Mouse (Mus musculus) limb, embryonic 13.5 days (tissue): ENCODE data around the gene Asb18. TPM values are rescaled to one million over a fixed set of nuclear protein-coding genes. Genes with fewer than 3 reads are reported as not detected.

Source experiments
- ATAC-seq: fragments of 200-750 bp; cut with Nextera tagmentation; 2 replicates; pipeline ENCODE4 v1.8.0; 2017; ENCODE audit warnings: low read depth, moderate number of reproducible peaks, moderate TSS enrichment; ENCODE audit not compliant: low FRiP score
- H3K27ac ChIP-seq: fragments of 300-500 bp; sonication (generic); 2 replicates; pipeline ENCODE4 v1.5.1; 2015; ENCODE audit warnings: inconsistent platforms, mild to moderate bottlenecking, moderate library complexity
- H3K27me3 ChIP-seq: fragments of 300-500 bp; sonication (generic); 2 replicates; pipeline ENCODE4 v1.6.1; 2015; ENCODE audit warnings: mild to moderate bottlenecking, inconsistent platforms
- H3K36me3 ChIP-seq: fragments of 300-500 bp; sonication (generic); 2 replicates; pipeline ENCODE4 v1.6.1; 2015; ENCODE audit warnings: inconsistent platforms, mild to moderate bottlenecking, moderate library complexity
- H3K4me1 ChIP-seq: fragments of 300-500 bp; sonication (generic); 2 replicates; pipeline ENCODE4 v1.6.1; 2015; ENCODE audit warnings: inconsistent platforms
- H3K4me2 ChIP-seq: fragments of 300-500 bp; sonication (generic); replicated peaks from 2 replicates; pipeline ENCODE4 v1.6.1; 2015; ENCODE audit warnings: inconsistent platforms, mild to moderate bottlenecking, moderate library complexity
- H3K4me3 ChIP-seq: fragments of 300-500 bp; sonication (generic); 2 replicates; pipeline ENCODE4 v1.5.1; 2015; ENCODE audit warnings: moderate library complexity, mild to moderate bottlenecking, inconsistent platforms
- H3K9ac ChIP-seq: fragments of 300-500 bp; sonication (generic); 2 replicates; pipeline ENCODE4 v1.6.1; 2015; ENCODE audit warnings: mild to moderate bottlenecking, inconsistent platforms
- H3K9me3 ChIP-seq: fragments of 300-500 bp; sonication (generic); 2 replicates; pipeline ENCODE4 v1.6.1; 2016; ENCODE audit warnings: inconsistent platforms
- WGBS: fragments of 180-500 bp; shearing (Covaris S2); methylation state at CpG from one replicate; pipeline ENCODE4 v1.1.7; 2015; 5-methylcytosine and 5-hydroxymethylcytosine counted together
- polyA plus RNA-seq: library from polyadenylated mRNA; unstranded; fragments of >200 nt; fragmentation: Nextera tagmentation; extraction: Ambion mirVana; gene quantifications from 2 replicates; pipeline ENCODE4 v1.2.1, GENCODE M21; 2015

The Asb18 gene
- polyA plus RNA-seq, 1 experiment from 2014 or later = 0.13 TPM

DNA sequence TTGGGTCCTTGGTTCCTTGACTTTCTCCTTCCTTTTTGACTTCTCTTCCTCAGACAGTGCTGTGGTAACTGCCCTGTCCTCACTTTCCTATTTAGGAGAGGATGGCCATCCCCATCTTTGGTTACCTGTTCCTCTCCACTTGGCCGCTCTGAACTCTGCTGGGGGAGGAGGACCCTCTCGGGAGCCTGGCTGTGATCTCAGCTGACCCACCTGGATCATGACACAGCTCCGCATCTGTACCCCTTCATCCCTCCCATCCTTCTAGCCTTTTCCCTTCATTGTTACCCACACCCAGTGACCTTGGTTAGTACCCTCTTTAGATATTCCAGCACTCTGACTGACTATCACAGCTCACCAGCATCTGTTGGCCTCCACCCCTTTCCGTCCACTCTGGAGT lies 44.8 kb downstream of the Asb18 start:
- peaks cover 81% of the 10 kb centered on the region for H3K27me3 ChIP-seq

DNA sequence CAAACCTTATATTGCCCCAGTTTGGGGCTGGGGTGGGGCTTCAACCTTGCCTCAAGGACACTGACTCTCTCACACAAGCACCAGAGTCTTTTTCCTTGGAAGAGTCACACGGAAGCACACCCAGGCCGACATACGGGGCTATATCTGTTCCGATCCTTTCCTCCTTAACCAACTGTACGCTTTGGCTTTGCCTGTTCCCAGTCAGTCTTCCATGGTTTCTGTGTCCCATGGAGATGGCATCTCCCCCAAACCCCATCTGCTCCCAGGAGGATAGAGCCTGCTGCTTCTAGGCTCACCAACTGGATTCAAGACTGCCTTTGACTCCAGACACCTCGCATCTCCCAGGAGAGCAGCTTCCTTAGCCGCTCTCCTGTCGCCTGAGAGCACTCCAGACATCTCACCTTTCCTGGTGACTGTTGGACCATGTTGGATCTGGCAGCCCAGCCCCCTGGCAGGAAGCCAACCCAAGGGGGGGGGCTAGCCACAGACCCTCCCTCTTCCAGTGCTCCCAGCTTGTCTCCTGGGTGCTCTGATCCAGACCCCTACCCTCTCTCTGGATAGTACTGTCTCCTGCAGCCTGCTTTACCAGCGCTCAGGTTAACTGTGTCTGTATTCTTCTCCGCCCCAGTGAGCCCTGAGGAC lies 45.3 kb downstream of the Asb18 start:
- 52% methylated on average over 10 of the region's 10 CpGs for WGBS
- H3K9me3 ChIP-seq = no peaks in the 10 kb centered on the region
- peaks cover 15% of the 10 kb centered on the region for H3K4me1 ChIP-seq
- H3K36me3 ChIP-seq = no peaks in the 10 kb centered on the region
- H3K27me3 ChIP-seq = peaks cover 83% of the 10 kb centered on the region
- H3K27ac ChIP-seq = no peak overlapping the region
- H3K9ac ChIP-seq = no peak overlapping the region
- peak overlapping the region; percentile 67 for H3K4me3 ChIP-seq
- ATAC-seq = no peak
- H3K4me2 ChIP-seq = peak overlapping the region; percentile 97

More for the DNA sequence above, 44.8 kb downstream of the Asb18 start:
- 87% methylated on average over 4 of the region's 4 CpGs for WGBS
- Histone ChIP-seq H3K36me3 (no peaks in the 10 kb centered on the region), H3K4me2 (no peak overlapping the region), H3K4me1 (peaks cover 15% of the 10 kb centered on the region), H3K4me3 (no peak overlapping the region), H3K9ac (no peak overlapping the region), H3K9me3 (no peaks in the 10 kb centered on the region), H3K27ac (no peak overlapping the region)
- no peak for ATAC-seq

DNA sequence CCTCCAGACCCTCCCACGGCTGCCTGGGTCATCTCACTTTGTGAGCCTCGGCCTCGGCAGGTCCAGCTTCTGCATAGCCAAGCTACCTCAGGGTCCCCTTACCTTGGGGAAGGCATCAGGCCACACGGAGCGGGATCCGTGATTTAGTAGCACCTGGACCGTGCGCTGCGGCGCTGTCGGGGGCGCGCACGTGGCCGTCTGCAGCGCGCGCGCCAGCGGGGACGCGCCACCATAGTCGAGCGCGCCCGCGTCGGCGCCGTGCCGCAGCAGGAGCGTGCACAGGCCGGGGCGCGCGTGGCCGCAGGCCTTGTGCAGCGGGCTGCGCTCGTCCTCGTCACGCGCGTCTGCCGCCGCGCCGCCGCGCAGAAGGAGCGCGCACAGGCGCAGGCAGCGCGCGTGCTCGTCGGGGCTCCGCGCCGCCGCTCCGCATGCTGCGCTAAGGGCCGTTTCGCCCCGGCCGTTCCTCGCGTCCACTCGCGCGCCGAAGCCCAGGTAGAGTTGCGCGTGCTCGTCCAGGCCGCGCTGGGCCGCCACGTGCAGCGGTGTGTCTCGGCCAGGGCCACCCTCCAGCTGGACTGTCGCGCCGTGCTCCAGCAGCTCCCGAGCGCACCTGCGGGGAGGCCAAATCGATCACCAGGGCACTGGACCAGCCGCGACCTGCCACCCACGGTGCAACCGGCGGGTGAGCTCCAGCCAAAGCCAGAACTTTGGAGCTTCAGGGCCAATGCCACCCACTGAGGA lies 46.2 kb downstream of the Asb18 start:
- ATAC-seq = peak; percentile 73
- Histone ChIP-seq H3K9me3 (no peaks in the 10 kb centered on the region), H3K4me3 (peak overlapping the region; percentile 67), H3K27me3 (peaks cover 86% of the 10 kb centered on the region), H3K27ac (no peak overlapping the region), H3K4me2 (peak overlapping the region; percentile 97), H3K36me3 (no peaks in the 10 kb centered on the region), H3K9ac (peak overlapping the region; percentile 71), H3K4me1 (peaks cover 15% of the 10 kb centered on the region)
- WGBS = under 1% methylated on average over 70 of the region's 95 CpGs

DNA sequence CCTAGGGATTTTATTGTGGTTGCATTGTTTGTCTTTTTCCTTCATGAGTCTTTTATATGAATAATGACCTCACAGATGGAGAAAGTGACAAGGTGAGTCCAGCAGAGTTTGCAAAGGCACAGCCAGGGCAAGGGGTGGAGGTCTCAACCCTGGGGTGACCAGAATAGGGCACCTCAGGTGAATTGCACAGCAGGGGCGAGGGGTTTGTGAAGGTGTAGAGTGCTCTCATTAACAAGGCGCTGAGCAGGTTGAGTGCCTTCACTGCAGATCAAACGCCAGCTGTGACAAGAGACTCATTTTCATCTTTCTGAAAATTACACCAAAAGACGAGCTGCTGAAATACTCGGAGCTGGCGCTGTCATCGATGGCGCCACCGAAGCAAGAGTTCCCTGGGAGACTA lies 46.9 kb downstream of the Asb18 start:
- H3K9me3 ChIP-seq = no peaks in the 10 kb centered on the region
- H3K27ac ChIP-seq = no peak overlapping the region
- peaks cover 89% of the 10 kb centered on the region for H3K27me3 ChIP-seq
- ATAC-seq = no peak
- H3K4me1 ChIP-seq = peaks cover 19% of the 10 kb centered on the region
- H3K4me2 ChIP-seq = peak overlapping the region; percentile 97
- peak overlapping the region; percentile 67 for H3K4me3 ChIP-seq
- H3K36me3 ChIP-seq = no peaks in the 10 kb centered on the region
- no peak overlapping the region for H3K9ac ChIP-seq
- WGBS = 15% methylated on average over 9 of the region's 9 CpGs

DNA sequence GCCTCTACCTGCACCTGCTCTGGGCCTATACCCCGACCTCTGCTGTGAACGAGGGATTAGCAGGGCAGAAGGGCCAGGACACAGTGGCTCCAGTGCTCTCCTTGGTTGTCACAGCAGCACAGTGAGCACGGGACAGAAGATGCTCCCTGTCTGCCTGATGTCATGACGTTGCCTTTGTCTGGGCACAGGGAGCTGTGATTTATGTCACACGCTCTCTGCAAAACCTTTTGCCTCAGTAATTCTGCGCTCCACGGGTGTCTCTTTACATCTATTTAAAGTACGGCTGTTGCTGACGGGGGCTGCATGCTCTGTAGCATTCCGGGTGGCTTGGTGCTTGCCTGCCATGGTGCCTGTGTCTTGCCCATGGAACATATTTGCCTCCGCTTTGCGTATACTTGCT lies 50.0 kb downstream of the Asb18 start:
- no peaks in the 10 kb centered on the region for H3K9me3 ChIP-seq
- ATAC-seq = no peak
- no peak overlapping the region for H3K27ac ChIP-seq
- peaks cover 80% of the 10 kb centered on the region for H3K27me3 ChIP-seq
- H3K4me3 ChIP-seq = no peak overlapping the region
- WGBS = 66% methylated on average over 12 of the region's 12 CpGs
- peaks cover 26% of the 10 kb centered on the region for H3K4me1 ChIP-seq
- no peaks in the 10 kb centered on the region for H3K36me3 ChIP-seq
- H3K9ac ChIP-seq = no peak overlapping the region
- no peak overlapping the region for H3K4me2 ChIP-seq

DNA sequence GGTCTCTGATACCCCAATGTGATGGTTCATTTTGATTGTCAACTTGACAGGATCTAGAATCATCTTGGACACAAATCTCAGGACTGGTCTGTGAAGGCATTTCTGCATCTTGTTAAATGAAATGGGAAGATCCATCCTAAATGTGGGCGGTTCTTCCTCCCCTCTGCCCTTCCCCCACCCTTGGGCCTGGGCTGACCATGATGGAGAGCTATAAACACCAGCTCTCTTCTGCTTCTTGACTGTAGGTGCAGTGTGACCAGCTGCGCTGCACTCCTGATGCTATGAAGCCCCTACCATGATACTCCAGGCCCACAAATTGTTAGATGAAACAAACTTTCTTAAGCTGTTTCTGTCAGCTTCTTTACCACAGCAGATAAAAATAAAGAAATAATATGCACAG lies 51.2 kb downstream of the Asb18 start:
- Histone ChIP-seq H3K9ac (no peak overlapping the region), H3K36me3 (no peaks in the 10 kb centered on the region), H3K4me1 (peaks cover 16% of the 10 kb centered on the region), H3K4me2 (no peak overlapping the region), H3K27ac (no peak overlapping the region), H3K9me3 (no peaks in the 10 kb centered on the region), H3K27me3 (peaks cover 75% of the 10 kb centered on the region), H3K4me3 (no peak overlapping the region)
- no peak for ATAC-seq
- WGBS = 90% methylated on average over 2 of the region's 2 CpGs

DNA sequence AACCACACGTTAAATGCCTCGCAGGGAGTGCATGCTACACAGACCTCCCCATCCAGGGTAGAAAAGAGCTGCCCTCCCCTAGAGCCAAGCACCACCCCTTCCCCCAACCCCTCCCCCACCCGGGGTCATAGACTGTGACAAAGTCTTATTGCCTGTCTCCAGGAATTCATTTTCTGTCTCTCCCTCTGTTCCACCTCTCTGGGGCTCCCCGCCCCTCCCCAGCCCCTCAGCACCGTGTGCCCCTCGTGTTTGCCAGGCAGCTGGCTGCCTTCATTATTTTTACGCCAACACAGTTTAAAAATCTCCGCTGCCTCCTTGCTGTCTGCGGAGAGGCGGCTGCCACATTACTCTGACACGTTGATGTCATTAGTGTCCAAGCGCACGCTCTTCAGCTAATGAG lies 52.4 kb downstream of the Asb18 start:
- no peak for ATAC-seq
- no peak overlapping the region for H3K9ac ChIP-seq
- H3K36me3 ChIP-seq = no peaks in the 10 kb centered on the region
- no peak overlapping the region for H3K4me3 ChIP-seq
- H3K9me3 ChIP-seq = no peaks in the 10 kb centered on the region
- peaks cover 63% of the 10 kb centered on the region for H3K27me3 ChIP-seq
- peak overlapping the region; percentile 35 for H3K4me2 ChIP-seq
- WGBS = 9% methylated on average over 13 of the region's 13 CpGs
- H3K27ac ChIP-seq = no peak overlapping the region
- H3K4me1 ChIP-seq = peaks cover 11% of the 10 kb centered on the region; the same call in 1 of the 2 replicates

DNA sequence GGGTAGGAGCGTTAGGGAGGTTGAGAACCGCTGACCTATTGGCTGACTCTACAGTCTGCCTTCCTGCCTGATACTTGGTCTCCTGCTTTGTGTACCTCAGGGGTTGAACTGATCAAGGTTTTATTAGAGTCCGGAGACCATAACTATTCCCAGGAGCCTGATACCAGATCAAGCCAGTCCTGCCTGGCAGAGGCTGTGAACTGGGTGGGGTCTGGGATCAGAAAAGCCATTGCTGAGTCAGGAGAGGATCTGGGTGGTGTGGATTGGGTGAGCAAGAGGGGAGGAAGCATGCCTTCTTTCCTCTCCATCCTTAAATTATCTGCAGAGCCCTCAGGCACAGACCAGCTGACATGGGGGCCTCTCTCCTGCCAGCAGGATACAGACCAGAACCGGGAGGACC lies 55.1 kb downstream of the Asb18 start:
- H3K27me3 ChIP-seq = peaks cover 40% of the 10 kb centered on the region
- H3K4me1 ChIP-seq = peaks cover 11% of the 10 kb centered on the region; the same call in 1 of the 2 replicates
- ATAC-seq = no peak
- H3K27ac ChIP-seq = no peak overlapping the region
- no peak overlapping the region for H3K9ac ChIP-seq
- no peak overlapping the region for H3K4me3 ChIP-seq
- H3K9me3 ChIP-seq = no peaks in the 10 kb centered on the region
- H3K4me2 ChIP-seq = no peak overlapping the region
- H3K36me3 ChIP-seq = no peaks in the 10 kb centered on the region
- 70% methylated on average over 4 of the region's 4 CpGs for WGBS

DNA sequence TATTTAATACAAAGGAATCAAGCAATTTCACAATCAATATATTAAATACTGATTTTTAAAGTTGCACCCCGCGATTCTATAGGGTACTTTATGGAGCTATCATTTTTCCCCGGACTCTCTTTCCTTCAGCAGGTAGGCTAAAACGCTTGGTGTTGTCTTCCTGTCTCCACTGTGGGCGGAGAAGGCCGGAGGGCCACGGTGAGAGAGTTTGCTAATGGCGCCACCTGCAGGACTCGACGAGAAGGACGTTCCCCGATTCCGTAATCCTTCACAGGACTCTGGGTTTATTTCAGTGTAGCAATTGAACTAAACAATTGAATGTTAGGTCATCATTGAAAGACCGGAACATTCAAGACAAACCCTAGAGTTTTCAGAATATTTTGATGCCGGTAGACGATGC lies 71.3 kb downstream of the Asb18 start:
- Histone ChIP-seq H3K9ac (no peak overlapping the region), H3K4me1 (peaks cover 26% of the 10 kb centered on the region), H3K4me2 (no peak overlapping the region), H3K27me3 (peaks cover 95% of the 10 kb centered on the region), H3K27ac (no peak overlapping the region), H3K4me3 (no peak overlapping the region), H3K36me3 (no peaks in the 10 kb centered on the region), H3K9me3 (no peaks in the 10 kb centered on the region)
- ATAC-seq = peak; percentile 54; the same call in 1 of the 2 replicates
- 4% methylated on average over 16 of the region's 16 CpGs for WGBS

DNA sequence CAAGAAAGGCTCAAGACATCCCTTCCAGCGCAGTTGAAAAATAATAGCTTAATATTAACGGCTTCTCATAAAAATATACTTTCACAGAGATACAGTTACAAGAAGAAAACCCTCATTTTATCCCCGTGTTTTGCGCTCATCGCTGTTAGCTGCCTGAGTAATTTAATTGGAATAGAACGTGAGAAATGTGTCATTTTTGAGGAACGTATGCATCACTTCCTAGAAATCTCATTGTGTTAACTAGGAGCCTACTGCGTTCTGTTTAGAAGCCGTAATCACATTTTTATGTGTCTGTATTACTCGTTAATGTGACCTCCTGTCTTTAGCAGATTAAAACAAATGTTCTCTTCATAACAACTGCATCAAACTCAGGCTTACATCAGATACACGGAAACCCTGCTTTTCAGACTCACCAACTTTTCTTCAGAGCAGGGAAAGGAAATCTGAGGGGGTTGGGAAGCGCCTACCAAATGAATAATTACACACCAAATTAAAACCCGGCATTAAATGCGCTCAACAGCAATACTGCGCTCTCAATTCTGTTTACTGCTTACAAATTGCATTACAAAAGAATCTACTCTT lies 72.0 kb downstream of the Asb18 start:
- no peak for ATAC-seq
- H3K36me3 ChIP-seq = no peaks in the 10 kb centered on the region
- H3K4me2 ChIP-seq = peak overlapping the region; percentile 57
- peaks cover 95% of the 10 kb centered on the region for H3K27me3 ChIP-seq
- peaks cover 26% of the 10 kb centered on the region for H3K4me1 ChIP-seq
- H3K9me3 ChIP-seq = no peaks in the 10 kb centered on the region
- H3K27ac ChIP-seq = no peak overlapping the region
- H3K9ac ChIP-seq = no peak overlapping the region
- 3% methylated on average over 15 of the region's 15 CpGs for WGBS
- peak overlapping the region; percentile 32 for H3K4me3 ChIP-seq

DNA sequence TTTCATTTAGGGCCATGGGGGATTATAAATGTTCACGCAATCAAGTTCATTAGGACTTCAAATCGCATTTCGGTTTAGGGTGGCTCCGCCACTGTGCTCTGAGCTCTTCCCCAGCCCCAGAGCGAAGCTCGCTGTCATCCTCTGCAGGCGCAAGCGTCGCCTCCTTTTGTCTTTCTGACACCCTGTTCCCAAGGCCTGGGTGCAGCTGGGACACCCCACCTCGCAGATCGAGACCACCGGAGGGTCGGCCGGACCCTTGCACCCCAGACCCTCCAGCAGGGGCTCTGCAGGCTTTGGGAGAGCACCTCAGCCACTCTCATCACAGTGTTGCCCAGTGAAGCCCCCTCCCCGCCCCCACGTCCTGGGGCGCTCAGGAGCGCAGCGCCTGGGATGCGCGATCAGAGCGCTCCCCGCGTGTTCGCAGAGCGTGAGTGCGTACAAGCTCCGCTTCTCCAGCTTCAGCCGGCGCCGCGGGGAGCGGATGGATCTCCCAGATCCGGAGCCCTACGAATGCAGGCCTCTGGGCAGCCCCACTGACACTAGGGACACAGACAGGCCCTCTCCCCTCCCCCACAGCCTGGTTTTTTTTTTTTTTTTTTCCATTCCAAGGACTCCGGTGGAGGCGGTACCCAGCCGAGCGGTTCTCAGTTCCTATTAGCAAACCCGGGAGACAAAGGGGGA lies 72.6 kb downstream of the Asb18 start:
- H3K27me3 ChIP-seq = peaks cover 95% of the 10 kb centered on the region
- under 1% methylated on average over 40 of the region's 40 CpGs for WGBS
- ATAC-seq = no peak
- H3K9me3 ChIP-seq = no peaks in the 10 kb centered on the region
- H3K27ac ChIP-seq = no peak overlapping the region
- H3K4me2 ChIP-seq = peak overlapping the region; percentile 57
- H3K4me1 ChIP-seq = peaks cover 26% of the 10 kb centered on the region
- peak overlapping the region; percentile 32 for H3K4me3 ChIP-seq
- H3K36me3 ChIP-seq = no peaks in the 10 kb centered on the region
- H3K9ac ChIP-seq = no peak overlapping the region

DNA sequence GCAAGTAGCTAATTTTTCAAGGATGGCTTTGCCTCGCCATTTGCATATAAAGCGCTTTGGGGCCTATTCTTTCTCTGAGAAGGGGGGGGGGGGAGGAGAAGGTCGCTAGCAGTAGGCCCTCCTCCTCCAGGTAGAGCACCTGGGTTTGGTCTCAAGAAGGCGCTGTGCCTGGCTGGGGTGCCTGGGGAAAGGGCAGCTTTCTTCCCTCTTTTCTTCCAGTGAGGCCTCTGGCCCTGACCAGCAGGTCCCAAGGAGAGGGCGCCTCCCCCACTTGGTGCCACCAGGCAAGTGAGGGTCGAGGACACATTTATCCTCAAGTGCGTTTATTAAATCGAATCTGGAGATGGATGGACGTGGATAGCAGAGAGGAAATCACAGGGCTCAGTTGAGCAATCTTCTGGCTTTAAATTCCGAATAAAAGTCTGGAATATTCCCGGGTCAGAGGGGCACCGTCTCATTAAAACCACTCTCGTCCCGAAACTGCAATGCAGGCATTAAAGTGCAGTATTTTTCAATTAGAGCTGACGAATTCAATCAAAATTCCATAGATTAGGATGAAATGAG lies 73.4 kb downstream of the Asb18 start:
- 9% methylated on average over 15 of the region's 15 CpGs for WGBS
- H3K4me3 ChIP-seq = no peak overlapping the region
- no peak for ATAC-seq
- H3K27me3 ChIP-seq = peaks cover 96% of the 10 kb centered on the region
- H3K4me2 ChIP-seq = peak overlapping the region; percentile 57
- H3K9me3 ChIP-seq = no peaks in the 10 kb centered on the region
- no peaks in the 10 kb centered on the region for H3K36me3 ChIP-seq
- H3K4me1 ChIP-seq = peaks cover 26% of the 10 kb centered on the region
- H3K9ac ChIP-seq = no peak overlapping the region
- no peak overlapping the region for H3K27ac ChIP-seq
